Mouse (Mus musculus) layer of hippocampus, postnatal 10 days (tissue): ENCODE measurements at regions not wholly inside any gene's neighbourhood (a gene's known extent, or its start where the extent isn't known, plus 50 kb on each side); places are given as distances from the start of the nearest gene placed in this dataset.

Source experiments
- DNase-seq, 2 experiments: peaks; one replicate each; pipeline ENCODE4 v3.0.0; 2021; ENCODE audit warnings: low spot score in 2 of 2

DNA sequence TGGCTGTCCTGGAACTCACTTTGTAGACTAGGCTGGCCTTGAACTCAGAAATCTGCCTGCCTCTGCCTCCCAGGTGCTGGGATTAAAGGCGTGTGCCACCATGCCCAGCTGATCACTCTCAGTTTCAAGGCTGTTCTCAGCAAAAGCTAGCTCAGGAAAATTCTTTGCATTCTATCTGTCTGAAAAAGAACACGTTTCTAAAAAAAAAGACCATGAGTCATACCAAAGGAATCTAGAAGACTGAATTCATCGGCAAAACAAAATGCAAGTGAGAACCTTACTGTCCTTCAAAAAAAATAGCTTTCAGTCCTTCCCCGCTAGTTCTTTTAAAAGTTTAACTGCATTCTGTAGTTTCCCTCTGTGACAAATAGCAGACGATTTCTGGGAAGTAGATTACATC is 596.3 kb upstream of the Syt1 start:
- DNase-seq: no peak

DNA sequence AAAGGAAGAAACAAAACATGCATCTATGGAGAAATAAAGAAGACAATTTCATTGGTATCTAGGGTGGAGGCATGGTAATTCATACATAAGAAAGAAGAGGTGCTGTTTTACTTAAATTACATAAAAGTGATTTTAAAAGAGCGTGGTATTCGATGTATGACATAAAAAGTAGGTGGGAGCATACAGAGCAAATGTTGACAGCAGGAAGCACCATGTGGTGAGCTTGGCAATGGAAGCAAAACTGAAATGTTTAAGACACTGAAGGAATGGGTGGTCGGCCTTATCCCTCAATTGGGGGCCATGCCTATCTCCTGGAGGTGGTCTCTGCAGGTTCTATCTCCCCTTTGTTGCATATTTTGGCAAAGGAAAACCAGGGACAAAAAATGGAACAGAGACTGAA is 592.5 kb upstream of the Syt1 start:
- no peak for DNase-seq

DNA sequence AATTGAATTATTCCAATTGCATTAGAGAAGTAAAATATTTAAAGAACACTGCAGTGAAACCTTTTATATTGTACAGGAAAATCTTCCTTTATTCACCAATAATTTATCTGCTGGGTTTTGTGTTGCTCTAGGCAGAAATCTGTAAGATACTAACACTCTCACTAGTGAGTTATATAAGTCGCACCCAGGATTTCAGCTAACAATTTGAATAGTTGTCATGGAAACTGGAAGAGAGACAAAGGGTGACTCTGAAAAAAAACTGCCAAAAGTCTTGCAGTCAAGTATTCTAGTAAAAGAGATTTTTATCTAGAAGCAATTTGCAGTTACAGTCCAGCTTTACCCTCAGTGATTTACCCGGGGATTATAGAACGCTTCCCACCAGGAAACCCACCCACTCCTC is 587.8 kb upstream of the Syt1 start:
- no peak for DNase-seq

DNA sequence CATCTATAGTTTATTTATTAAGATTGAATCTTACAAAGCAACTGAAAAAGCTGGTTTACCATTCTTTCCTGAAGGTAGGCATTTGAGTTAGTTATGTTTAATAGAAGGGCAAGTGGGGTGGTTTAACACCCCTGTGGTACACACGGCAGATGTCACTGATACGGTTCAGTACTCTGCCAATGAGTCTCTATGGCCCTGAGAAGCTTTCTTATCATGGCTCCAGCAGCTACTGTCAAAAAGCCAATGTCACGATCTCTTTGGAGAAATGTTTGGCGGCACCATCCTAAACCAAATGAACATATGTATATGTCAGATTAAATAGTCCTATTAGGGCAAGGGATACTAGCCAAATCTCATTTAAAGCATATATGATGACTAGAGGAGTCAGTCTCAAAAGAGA is 562.4 kb upstream of the Syt1 start:
- DNase-seq: no peak

DNA sequence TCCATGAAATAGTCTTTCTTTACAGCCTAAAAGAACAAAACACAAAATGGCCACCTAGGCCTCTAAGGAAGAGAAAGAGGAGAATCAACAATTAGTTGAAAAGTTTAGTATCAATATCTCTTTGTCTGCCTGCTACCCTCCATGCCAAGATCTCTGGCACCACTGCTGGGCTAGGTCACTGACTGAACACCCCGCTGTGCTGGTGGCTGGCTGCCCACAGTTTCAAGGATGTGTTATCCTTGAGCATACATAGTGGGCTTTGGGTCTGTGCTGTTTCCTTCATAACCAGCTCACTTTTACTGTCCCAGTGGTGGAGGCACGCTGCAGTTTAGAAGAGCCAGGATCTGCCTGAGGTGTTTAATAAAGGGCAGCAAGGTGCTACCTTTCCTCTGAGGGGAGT is 559.0 kb upstream of the Syt1 start:
- DNase-seq: peak in 1 of 2 experiments; percentile 11

DNA sequence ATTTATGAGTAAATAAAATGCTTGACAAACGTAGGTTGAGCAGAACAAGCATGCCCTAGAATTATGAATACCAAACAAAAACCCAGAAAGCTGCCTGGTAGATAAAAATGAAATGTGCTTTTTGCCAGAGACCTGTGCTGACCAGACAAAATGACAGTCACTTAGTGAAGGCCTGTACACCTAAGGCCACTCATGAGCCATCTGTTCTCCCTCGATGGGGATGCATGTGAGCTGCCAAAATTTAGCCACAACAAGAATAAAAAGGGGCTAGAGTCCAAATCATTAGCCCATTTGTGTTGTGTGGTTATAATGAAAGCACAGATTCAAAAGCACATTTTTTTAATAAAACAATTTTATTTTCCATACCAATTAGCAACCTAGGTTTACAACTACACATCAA is 555.9 kb upstream of the Syt1 start:
- DNase-seq: no peak

DNA sequence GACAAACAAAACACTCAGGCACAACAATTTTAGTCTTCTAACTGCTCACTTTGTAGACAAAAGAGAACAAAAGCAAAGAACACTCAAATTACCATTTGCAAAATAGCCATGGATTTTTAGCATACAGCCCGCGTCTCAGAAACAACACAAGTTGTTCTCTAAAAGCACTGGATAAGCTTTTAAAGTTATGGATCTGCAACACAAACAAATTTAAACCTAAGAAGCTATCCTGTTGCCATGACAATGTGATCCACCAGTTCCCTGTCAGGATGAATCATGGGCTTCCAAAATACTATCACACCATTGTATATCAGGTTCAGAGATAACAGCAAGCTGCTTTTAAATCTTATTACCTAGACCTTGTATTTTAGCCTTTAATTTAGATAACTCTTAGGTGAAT is 550.9 kb upstream of the Syt1 start:
- no peak for DNase-seq

DNA sequence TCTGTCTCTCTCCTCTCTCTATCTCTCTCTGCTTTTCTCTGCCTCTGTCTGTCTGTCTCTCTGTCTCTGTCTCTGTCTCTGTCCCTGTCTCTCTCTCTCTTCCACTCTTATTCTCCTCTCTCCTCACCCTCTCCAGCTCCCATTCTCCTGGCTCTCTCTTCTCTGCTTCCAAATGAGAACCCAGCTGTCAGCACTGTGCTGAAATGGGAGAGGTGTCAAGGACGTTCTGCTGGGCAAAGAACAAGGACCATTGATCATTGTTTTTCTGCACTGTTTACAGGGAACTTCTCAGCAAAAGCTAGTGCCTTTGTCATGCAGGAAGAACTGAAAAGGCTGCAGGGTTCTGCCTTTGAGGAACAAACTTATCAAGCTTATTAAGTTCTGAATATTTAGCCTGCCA is 550.3 kb upstream of the Syt1 start:
- DNase-seq: peak in 1 of 2 experiments; percentile 12

DNA sequence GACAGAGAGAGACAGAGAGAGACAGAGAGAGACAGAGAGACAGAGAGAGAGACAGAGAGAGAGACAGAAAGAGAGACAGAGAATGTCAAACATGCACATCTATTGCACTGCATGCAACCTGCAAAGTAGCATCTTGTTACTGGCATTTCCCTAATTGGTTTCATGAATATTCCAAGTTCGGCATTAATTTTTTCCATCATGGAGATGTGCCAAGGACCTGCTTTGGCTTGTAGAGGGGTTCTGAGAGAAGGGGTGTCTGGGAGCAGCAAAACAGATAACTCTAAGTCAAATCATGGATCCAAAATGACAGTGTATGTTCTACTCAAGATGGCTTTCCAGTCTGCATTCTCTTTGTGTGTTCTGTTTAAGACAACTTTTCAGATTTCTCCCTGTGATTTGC is 532.5 kb upstream of the Syt1 start:
- no peak for DNase-seq

DNA sequence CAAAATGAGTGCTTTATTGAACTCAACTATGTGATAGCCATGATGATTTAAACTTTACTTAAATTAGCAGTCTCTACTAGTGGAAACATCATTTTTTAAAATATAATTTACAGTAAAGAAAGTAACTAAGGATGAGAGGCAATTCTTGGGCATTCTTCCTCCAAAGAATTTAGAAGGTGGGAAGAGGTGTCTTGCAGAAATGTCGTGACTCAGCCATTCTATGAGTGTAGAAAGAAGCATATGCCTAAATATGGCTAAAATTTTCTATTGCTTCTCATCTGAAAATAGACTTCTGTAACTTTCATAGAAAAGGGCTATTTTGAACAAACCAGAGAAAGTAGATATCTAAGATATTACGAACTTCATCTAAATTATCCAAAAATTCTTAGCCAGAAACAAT is 529.4 kb upstream of the Syt1 start:
- DNase-seq: no peak

DNA sequence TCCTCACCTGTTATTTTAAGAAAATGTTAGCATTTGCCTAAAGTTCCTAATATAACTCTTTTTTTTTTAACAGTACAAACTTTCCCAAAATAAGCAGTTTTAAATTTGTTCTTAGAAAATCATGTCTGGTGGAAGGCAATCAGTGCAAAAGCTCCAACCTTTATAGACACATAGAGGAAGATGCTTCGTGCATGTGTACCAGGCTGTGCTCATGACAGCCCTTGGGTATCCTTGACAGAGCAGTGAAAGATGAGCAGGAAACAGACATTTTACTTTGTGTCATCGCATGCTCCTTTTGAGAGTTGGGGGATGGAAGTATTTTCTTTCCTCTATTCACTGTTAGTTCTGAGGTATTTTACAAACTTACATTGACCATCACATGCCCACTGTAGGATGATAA is 517.3 kb upstream of the Syt1 start:
- no peak for DNase-seq

DNA sequence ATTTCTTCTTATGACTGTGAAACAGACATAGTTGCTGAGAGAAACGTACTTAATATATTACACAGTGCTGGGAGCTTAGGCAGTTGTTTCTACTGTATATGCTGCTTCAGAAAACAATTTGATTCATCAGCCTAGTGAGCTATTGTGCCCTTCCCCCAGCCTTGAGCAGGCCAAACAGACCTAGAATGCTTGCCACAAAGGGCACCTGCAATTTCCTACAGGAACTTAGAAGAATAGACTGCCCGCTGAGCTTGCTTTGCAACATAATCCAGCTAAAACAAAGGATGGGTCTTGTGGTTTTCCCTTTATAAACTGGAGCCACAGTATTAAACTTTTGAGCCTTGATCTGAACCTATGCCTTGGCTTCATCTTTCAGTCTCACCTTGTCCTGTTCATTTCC is 510.9 kb upstream of the Syt1 start:
- DNase-seq: no peak

DNA sequence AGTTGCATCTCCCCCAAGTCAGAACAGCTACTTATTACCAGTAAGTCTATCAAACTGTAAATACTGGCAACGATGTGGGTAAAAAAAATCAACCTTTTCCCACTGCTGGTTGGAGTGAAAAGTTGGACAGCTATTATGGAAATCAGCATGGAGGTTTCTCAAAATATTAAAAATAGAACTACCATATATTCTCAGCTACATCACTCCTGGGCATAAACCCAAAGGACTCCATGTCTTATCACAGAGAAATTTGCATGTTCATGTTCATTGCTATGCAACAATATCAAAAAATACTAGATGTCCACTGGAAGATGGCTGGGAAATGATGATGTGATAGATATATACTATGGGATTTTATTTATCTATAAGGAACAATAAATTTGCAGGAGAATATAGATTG is 506.9 kb upstream of the Syt1 start:
- DNase-seq: no peak

DNA sequence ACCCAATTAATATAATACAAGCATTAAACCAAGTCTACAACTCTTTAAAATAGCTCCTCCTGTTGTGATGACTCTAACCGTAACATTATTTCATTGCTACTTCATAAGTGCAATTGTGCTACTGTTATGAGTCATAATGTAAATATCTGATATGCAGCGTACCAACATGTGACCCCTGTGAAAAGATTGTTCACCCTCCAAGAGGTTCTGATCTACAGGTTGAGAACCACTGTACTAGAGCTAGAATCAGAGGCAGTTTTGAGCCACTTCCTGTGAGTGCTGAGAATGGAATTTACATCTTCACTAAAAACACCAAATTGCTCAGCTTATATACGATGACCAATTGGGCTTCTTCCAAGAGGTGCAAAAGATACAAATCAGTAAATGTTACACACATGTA is 504.4 kb upstream of the Syt1 start:
- DNase-seq: no peak

DNA sequence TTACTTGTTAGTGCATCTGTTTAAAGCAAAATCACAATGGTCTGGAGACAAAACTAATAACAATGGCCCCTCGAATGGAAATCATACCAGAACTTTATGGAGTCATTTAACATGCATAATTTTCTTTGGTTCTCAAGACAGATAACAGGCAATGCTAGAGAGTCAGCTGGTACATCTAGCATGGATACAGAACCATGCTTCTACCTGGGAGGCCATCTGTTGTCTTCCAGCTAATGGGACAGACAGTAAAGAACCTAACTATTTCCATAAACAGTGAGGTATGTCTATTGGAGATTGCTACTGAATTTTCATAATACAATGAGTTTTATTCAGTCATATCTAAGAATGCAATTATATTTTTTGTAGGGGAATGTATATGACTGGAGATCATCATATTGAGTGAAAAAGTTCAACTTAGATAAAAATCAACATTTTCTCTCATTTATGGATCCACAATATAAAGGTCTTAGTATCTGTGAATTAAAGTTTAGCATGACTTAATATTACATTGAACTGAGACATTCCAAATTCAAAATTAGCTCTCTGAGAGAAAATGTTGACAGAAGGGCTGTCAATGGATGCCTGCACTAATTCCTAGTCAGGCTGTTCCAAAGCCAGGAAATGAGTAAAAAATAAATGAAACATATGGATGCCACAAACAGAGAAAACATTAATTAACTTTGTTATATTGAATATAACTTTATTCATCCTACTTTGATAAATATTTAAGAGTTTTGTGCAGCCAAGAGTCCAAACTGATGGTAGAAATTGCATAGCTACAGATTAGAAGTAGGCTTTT is 500.3 kb upstream of the Syt1 start:
- DNase-seq: no peak

DNA sequence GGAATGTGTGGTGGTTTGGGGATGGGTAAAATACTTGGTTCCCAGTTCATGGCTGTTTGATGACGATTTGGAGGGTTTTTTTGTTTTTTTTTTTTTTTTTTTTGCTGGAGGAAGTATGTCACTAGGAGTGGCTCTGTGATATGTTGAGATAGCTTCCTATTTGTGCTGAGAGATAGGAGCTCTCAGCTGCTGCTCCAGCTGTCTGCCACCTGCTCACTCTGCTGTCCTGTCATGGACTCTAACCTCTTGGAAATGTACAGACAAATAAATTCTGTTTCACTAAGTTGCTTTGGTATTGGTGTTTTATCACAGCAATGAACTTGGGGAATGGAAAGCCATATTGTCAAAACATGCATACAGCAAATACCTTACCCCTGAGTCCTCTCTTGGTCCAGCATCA is 497.8 kb upstream of the Syt1 start:
- no peak for DNase-seq

DNA sequence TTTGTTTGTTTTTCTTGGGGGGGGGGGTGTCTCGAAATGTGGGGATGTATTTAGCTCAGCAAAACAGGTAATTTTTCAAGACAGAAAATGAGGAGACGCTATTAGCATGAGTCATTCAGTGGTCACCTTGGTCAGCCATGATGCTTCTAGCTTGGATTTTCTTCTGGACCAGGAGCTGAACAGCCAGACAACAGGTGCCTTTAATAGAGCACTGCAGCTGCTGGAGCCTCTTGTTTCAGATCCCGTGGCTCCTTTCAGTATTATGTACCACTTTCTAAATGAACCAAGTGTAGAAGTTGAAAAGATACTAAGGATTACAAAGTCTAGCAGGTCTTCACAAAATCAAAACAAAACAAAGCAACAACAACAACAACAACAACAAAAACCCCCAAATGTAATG is 496.4 kb upstream of the Syt1 start:
- DNase-seq: no peak

DNA sequence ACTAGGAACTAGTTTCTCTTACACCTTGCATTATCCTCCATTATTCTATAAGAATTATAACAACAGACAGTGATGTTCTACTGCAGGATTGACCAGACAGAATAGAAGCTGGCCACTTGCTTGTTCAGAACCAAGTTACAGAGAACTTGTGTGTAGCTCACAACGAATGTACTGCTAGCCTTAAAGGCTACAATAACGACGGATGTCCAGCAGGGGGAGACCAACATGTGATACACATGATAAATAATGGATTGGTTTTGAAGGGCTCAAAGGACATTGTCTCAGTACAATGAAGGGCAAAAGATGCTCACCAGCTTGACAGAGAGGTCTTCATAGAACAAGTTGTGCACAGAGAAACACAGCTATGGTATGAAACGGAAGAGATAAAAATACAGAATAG is 493.9 kb upstream of the Syt1 start:
- DNase-seq: no peak

DNA sequence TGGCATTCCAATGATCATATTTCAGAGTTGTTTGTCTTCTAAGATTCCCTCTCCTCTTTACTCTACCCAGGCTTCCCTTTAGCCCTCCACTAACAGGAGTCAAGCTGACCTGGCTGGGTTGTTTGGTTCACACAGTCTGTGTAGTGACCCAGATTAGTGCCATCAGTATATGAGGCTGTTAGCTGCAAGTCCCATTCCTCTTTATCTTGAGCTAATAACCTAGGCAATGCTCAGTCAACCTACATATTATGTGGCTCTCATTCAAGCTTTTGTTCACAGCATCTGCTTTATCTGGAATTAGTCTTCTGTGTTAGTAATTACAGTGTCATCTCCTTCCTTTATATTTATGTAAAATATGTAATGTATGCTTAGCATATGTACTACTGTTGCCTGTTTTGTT is 490.1 kb upstream of the Syt1 start:
- DNase-seq: no peak

DNA sequence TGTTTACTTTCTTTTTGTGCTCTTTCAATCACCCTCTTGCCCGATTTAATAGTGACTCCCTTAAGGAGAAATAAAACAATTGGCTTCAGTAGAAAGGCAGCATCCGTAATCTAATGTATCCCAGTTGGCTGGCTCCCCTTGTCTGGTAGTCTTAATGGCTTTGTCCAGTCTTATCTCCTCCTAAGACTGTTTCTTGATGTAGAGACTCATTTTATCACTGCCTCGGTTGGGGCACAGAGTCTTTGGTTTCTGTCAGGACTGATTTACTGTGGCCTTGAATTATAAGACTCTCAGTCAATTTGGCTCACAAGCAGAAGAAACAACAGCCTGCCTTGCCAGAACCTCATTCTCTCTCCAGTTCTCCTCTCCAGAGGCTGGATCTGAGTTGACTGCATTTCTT is 487.5 kb upstream of the Syt1 start:
- DNase-seq: no peak

DNA sequence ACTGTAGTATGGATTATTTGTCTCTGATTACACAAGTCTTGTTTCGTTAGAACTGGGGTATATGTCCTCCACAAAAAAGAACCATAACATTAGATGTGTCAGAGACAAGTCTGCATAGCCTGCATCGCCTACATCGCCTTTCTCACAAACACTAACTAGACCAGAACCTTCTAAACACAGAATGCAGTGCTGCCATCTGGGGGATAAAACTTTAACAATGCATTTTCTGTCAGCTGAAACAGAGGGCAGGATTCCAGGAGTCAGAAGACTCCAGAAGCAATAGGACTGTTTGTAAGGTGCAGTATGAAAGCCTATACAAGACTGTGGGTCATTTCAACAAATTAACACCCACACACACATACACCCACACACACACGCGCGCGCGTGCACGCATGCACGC is 485.4 kb upstream of the Syt1 start:
- DNase-seq: peak; percentile 48 to 66

DNA sequence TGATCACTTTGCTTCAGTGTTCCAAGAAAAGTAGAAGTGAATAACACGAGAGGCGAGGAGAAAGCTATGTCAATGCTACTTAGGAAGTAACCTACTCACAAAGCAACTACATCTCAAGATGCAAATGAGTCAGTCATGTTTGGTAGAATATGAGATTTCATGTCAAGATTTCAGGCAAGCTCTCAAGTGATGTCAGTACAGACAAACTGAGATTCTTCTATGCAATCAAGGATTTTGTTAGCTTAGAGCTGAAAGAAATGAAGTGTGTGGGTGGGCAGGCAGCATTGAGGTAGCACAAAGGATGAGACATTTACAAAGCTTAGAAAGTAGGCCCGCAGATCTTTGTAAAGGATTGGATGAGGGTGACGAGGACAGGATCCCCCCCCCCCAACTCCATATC is 480.0 kb upstream of the Syt1 start:
- no peak for DNase-seq

DNA sequence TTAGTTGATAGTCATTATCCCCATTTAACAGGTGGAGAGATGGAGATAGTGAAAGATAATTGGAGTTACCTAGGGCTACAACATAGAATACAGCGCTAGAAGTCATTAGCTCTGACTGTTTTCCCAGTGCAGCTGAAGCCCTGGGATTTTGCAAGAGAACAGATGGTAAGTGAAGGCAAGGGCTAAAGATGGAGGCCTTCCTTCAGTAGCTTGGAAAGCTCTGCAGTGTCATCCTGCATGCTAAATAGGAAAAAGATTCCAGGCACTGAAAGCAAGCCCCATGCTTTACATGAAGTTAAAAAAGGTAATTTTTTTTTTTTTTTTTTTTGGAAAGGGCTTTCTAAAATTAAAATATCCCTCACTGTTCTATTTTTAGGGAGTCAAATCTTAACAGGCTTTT is 477.2 kb upstream of the Syt1 start:
- DNase-seq: no peak
